In genomic region chr10:40883644-40884278, GRCm38 (mm10) we compare ENCODE assay signal across 7 mouse cellular contexts. TPM values are rescaled to one million over a fixed set of nuclear protein-coding genes. Genes with fewer than 3 reads are reported as not detected.
DNase-seq lines count a peak whose midpoint lies in the region; ATAC-seq and TF ChIP-seq lines count a peak whose summit lies in the region.

No protein-coding gene starts in this region.

- ATAC-seq in neural tube, embryonic 11.5 days (ENCODE audit: insufficient read depth, low FRiP score, low TSS enrichment): peak; percentile 88
- peak; percentile 82 for ATAC-seq in heart, embryonic 15.5 days (replicated peaks; ENCODE audit: insufficient number of reproducible peaks, insufficient read depth, low FRiP score, low read depth)
- ATAC-seq in liver, postnatal 0 days: peak; percentile 73

- H3K9me3 ChIP-seq in neural tube, embryonic 11.5 days (ENCODE audit: control insufficient read depth, low read length): no peaks in the 10 kb centered on the region
- H3K9me3 ChIP-seq in heart, embryonic 15.5 days (replicated peaks): no peaks in the 10 kb centered on the region
- no peaks in the 10 kb centered on the region for H3K9me3 ChIP-seq in liver, postnatal 0 days (ENCODE audit: low read length)

- TF ChIP-seq POLR2A in cortical plate, adult 2 months (IDR thresholded peaks at IDR 0.05; ENCODE audit: extremely low read depth, insufficient read depth, low read length): 0 out of 2 replicates have a peak, but pooled peaks have one; percentile 7

- no peaks in the 10 kb centered on the region for H3K27me3 ChIP-seq in neural tube, embryonic 11.5 days (ENCODE audit: control insufficient read depth, insufficient read depth, low read length)
- H3K27me3 ChIP-seq in heart, embryonic 15.5 days: no peaks in the 10 kb centered on the region
- H3K27me3 ChIP-seq in liver, postnatal 0 days (ENCODE audit: insufficient read depth, low read length): peaks cover 16% of the 10 kb centered on the region

- peak overlapping the region; percentile 97 for H3K27ac ChIP-seq in neural tube, embryonic 11.5 days (ENCODE audit: low read depth, low read length)
- H3K27ac ChIP-seq in cortical plate, adult 2 months (ENCODE audit: insufficient read depth, low read length): peak overlapping the region; percentile 99
- peak overlapping the region; percentile 93 for H3K27ac ChIP-seq in heart, embryonic 15.5 days
- H3K27ac ChIP-seq in liver, postnatal 0 days (ENCODE audit: low read depth): no peak overlapping the region

- peaks cover 2% of the 10 kb centered on the region; the same call in 1 of the 2 replicates for H3K4me1 ChIP-seq in neural tube, embryonic 11.5 days (ENCODE audit: control insufficient read depth, insufficient read depth, low read length)
- H3K4me1 ChIP-seq in cortical plate, adult 2 months (ENCODE audit: control insufficient read depth, insufficient read depth, low read length): peaks cover 4% of the 10 kb centered on the region
- H3K4me1 ChIP-seq in heart, embryonic 15.5 days (replicated peaks): peaks cover 29% of the 10 kb centered on the region
- H3K4me1 ChIP-seq in liver, postnatal 0 days (ENCODE audit: insufficient read depth): peaks cover 17% of the 10 kb centered on the region

- WGBS in neural tube, embryonic 11.5 days: 0% methylated on average over 76 of the region's 87 CpGs
- WGBS in heart, embryonic 15.5 days: under 1% methylated on average over 78 of the region's 87 CpGs
- WGBS in liver, postnatal 0 days (ENCODE audit: insufficient replicate concordance): under 1% methylated on average over 63 of the region's 87 CpGs

- TF ChIP-seq EP300 in liver, postnatal 0 days (IDR thresholded peaks at IDR 0.05; ENCODE audit: low read depth): no peak

- peak overlapping the region; percentile 94 for H3K9ac ChIP-seq in neural tube, embryonic 11.5 days (ENCODE audit: low read length)
- peak overlapping the region; percentile 84 for H3K9ac ChIP-seq in heart, embryonic 15.5 days
- H3K9ac ChIP-seq in liver, postnatal 0 days (replicated peaks): peak overlapping the region; percentile 63

- no peak for TF ChIP-seq CTCF in cortical plate, adult 2 months (IDR thresholded peaks at IDR 0.05; ENCODE audit: extremely low read depth, insufficient read depth, low read length)
- peak; percentile 22; the same call in 1 of the 2 replicates for TF ChIP-seq CTCF in liver, postnatal 0 days (IDR thresholded peaks at IDR 0.05; ENCODE audit: low read depth)

- peak overlapping the region; percentile 92 for H3K4me3 ChIP-seq in neural tube, embryonic 11.5 days (ENCODE audit: low read depth, low read length)
- H3K4me3 ChIP-seq in cortical plate, adult 2 months (ENCODE audit: insufficient read depth, low read length): peak overlapping the region; percentile 77
- peak overlapping the region; percentile 88 for H3K4me3 ChIP-seq in heart, embryonic 15.5 days
- peak overlapping the region; percentile 91 for H3K4me3 ChIP-seq in liver, postnatal 0 days (ENCODE audit: low read depth, low read length)

- H3K4me2 ChIP-seq in neural tube, embryonic 11.5 days (ENCODE audit: low read depth): peak overlapping the region; percentile 55
- peak overlapping the region; percentile 97 for H3K4me2 ChIP-seq in heart, embryonic 15.5 days
- H3K4me2 ChIP-seq in liver, postnatal 0 days (ENCODE audit: low read depth, low read length): peak overlapping the region; percentile 99

- no peak for DNase-seq in neural tube, embryonic 11.5 days (ENCODE audit: low spot score)
- DNase-seq in neural tube, embryonic 10.5 days (ENCODE audit: extremely low spot score, low spot score): no peak
- DNase-seq in liver, postnatal 0 days: no peak
- DNase-seq in ovary, postnatal 36 days (ENCODE audit: low spot score): no peak
- no peak for DNase-seq in cerebellum, adult 11 months

- no peaks in the 10 kb centered on the region for H3K36me3 ChIP-seq in neural tube, embryonic 11.5 days (ENCODE audit: control insufficient read depth, insufficient read depth, low read length)
- no peaks in the 10 kb centered on the region for H3K36me3 ChIP-seq in heart, embryonic 15.5 days
- H3K36me3 ChIP-seq in liver, postnatal 0 days (replicated peaks; ENCODE audit: insufficient read depth, low read length): peaks cover 2% of the 10 kb centered on the region; the same call in 1 of the 2 replicates

RNA-seq across cellular contexts. Expression of gene Wasf1, which starts 0.5 kb away (rescaled TPM):
- polyA plus RNA-seq in neural tube, embryonic 11.5 days (2014; fragmentation: Nextera tagmentation; extraction: Ambion mirVana): 60.9 and 62.6 TPM in 2 replicates
- 138 and 151 TPM in 2 replicates for polyA plus RNA-seq in cortical plate, adult 2 months (2012; rRNA removed)
- polyA plus RNA-seq in heart, embryonic 15.5 days (2015; fragmentation: Nextera tagmentation; extraction: Ambion mirVana): 9.6 and 10.5 TPM in 2 replicates
- polyA plus RNA-seq in liver, postnatal 0 days (2015; fragmentation: Nextera tagmentation; extraction: Ambion mirVana): 0.59 and 0.61 TPM in 2 replicates

RNA-seq across cellular contexts. Expression of gene Cdc40, which starts 0.7 kb away (rescaled TPM):
- 36.3 and 37.8 TPM in 2 replicates for polyA plus RNA-seq in neural tube, embryonic 11.5 days (2014; fragmentation: Nextera tagmentation; extraction: Ambion mirVana)
- polyA plus RNA-seq in cortical plate, adult 2 months (2012; rRNA removed): 30.0 and 33.5 TPM in 2 replicates
- 22.0 and 25.0 TPM in 2 replicates for polyA plus RNA-seq in heart, embryonic 15.5 days (2015; fragmentation: Nextera tagmentation; extraction: Ambion mirVana)
- 9.4 and 10.3 TPM in 2 replicates for polyA plus RNA-seq in liver, postnatal 0 days (2015; fragmentation: Nextera tagmentation; extraction: Ambion mirVana)
